Mouse (Mus musculus): ENCODE data around the gene Gm20388.
"Not testable (repeated sequence)": the region's sequence is repeated elsewhere in the genome, so short reads cannot be mapped to it uniquely, and the experiment has no call there.

The Gm20388 gene

DNA sequence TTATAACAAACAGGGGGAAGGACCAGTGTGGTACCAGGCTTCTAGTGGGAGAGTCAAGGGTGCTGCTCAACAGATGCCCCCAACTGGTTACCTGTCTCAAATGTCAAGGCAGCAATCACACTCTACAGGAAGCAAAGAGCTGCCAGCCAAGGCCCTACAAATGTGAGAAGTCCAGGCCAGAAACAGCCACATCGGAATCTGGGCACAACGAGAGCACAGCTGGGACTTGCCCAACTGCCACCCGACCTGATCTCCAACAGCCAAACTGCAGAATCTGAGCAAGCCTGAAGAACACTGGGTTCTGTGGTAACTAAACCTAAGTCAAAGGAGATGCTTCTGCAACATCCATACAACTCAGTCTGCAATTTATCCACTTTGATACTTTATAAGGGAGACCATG is 4015.0 kb downstream of the Gm20388 start:
- in situ Hi-C loops (cut with MboI), result no loop called here

GRCm38 (mm10) chr8:123929026-123929425 is 4018.4 kb downstream of the Gm20388 start:
- in situ Hi-C loops (cut with MboI), result no loop called here

- in situ Hi-C loops (cut with MboI), result no loop called here
These were observed 4038.5 kb downstream of the Gm20388 start, which contains the start of gene Nup133 for GRCm38 (mm10) chr8:123948942-123949685. Gene Nup133 (minus strand): TSS chr8:123949265.

GRCm38 (mm10) chr8:123949686-123949986 is 4039.0 kb downstream of the Gm20388 start:
- in situ Hi-C loops (cut with MboI), result no loop called here

GRCm38 (mm10) chr8:123950077-123950802 is 4039.6 kb downstream of the Gm20388 start:
- in situ Hi-C loops (cut with MboI), result no loop called here

- in situ Hi-C loops (cut with MboI), result no loop called here
These were observed 4043.0 kb downstream of the Gm20388 start for GRCm38 (mm10) chr8:123953686-123954085.

DNA sequence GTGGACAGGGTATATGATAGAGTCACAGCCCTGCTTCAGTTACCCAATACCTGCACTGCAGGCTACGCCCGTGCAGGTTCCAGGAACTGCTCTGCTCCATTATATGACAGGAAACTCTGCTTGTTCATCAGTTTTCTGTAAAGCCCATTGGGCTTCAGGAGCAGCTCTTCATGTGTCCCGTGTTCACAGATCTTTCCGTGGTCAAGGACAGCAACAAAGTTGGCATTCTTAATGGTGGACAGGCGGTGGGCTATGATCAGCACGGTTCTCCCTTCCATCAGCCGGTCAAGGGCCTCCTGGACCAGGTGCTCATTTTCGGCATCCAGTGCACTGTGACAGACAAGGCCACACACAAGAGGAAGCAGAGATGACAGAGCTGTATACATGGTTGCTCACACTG is 4043.6 kb downstream of the Gm20388 start:
- in situ Hi-C loops (cut with MboI), result no loop called here

GRCm38 (mm10) chr8:123958130-123958529 is 4047.5 kb downstream of the Gm20388 start:
- in situ Hi-C loops (cut with MboI), result no loop called here

DNA sequence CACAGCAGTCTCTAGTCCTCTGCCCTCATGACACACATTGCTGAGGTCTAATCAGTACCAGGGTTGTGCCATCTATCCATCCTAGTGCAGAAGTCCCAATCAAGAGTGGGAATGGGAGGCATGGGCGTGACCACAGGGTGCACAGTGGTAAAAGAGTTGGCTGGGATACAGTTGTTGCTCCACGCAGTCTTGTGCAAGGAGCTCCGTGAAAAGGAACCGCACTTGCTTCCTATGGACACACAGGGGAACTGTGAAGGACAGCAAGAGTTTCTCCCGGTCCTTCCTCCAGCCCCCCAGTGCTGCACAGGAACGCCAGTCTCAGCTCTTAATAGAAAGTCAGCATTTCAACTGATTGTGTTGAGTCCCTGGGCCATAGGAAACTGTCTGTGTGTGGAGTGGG is 4048.8 kb downstream of the Gm20388 start:
- in situ Hi-C loops (cut with MboI), result no loop called here

DNA sequence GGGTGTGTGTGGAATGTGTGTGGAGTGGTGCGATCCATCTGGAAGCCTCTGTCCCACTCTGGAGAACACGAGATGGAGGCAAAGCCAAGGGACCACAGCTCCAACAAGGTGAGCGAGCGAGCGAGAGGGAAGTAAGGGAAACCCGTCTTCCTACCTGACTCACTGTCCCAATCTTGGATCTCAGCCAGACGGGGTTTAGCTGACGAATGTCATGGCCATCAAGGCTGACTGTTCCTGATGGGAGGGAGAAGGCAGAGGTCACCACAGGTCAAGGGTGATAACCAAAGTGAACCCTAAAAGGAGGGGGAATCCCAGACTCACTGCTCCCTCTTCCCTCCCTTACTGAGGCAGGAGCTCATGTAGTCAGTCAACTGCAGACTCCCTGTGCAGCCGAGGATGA is 4049.4 kb downstream of the Gm20388 start:
- in situ Hi-C loops (cut with MboI), result no loop called here

GRCm38 (mm10) chr8:123960556-123960955 is 4049.9 kb downstream of the Gm20388 start:
- in situ Hi-C loops (cut with MboI), result not testable (repeated sequence)

- in situ Hi-C loops (cut with MboI), result no loop called here
These were observed 4050.7 kb downstream of the Gm20388 start for GRCm38 (mm10) chr8:123961371-123961770.

DNA sequence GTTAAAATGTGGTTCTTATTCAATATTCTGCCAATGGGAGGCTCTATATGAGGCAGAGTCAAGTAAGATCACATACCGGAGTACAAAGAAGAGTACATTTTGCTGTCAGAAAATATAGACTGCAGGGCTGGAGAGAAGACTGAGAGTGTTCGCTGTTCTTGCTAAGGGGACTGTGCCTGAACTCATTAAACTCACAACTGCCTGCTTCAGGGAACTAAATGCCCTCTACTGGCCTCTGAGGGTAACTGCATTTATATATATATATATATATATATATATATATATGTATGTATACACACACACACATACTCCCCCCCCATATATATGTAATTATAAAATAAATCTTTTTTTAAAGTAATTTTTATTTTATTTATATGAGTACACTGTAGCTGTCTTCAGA is 4056.3 kb downstream of the Gm20388 start:
- in situ Hi-C loops (cut with MboI), result no loop called here

DNA sequence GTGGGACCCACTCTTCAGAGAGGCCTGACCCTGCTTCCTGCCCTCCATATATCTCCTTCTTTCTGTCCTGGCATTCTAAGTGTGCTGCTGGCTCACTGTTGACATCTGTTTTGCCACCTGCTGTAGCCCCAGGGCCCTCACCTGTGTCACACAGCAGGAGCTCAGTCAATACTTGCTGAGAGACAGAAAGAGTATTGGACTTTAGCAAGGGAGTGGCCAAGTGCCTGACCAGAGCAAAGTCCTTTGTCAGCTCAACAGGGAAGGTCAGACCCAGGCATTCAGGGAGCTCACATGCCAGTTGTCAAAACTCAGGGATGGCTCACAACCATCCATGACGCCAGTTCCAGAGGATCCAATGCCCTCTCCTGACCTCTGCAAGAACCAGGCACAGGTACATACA is 4062.9 kb downstream of the Gm20388 start:
- in situ Hi-C loops (cut with MboI), result no loop called here

DNA sequence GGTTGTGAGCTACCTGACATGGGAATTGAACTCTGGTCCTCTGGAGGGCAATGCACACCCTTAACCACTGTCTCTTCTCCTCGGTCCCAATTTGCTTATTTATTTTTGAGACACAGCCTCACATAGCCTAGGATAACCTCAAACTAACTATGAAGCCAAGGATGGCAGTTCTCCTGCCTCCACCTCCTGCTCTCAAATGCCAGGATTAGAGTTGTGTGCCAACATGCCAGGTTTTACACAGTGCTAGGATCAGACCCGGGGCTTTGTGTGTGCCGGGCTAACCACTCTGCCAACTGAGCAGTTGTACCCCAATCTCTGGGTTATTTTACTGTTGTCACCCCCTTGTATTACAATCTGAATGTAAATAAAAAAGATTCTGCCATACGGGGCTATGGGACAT is 4066.9 kb downstream of the Gm20388 start:
- in situ Hi-C loops (cut with MboI), result no loop called here

- in situ Hi-C loops (cut with MboI), result no loop called here
These were observed 4067.7 kb downstream of the Gm20388 start for GRCm38 (mm10) chr8:123978166-123978838.

- in situ Hi-C loops (cut with MboI), result no loop called here
These were observed 4068.3 kb downstream of the Gm20388 start for GRCm38 (mm10) chr8:123978926-123979325.

GRCm38 (mm10) chr8:123980239-123980638 is 4069.6 kb downstream of the Gm20388 start:
- in situ Hi-C loops (cut with MboI), result no loop called here

DNA sequence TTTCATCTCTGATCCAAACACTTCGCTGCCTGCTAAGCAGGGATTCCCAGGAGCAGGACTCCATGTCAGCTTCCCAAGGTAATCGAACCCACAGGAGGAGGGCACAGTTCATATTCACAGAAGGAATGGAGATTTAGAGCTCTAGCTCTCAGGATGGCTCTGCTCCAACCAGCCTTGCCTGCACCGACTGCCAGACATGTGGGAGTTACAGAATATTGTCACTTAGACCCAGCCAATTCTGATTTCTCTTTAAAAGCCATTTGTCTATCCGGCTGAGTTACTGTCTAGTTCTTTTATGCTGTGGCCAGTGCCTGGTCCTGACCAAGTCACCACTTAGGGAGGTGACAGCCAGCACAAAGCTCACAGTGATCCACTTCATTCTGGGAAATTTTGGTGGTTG is 4071.0 kb downstream of the Gm20388 start:
- in situ Hi-C loops (cut with MboI), result no loop called here

- in situ Hi-C loops (cut with MboI), result no loop called here
These were observed 4071.7 kb downstream of the Gm20388 start for GRCm38 (mm10) chr8:123982291-123982793.

DNA sequence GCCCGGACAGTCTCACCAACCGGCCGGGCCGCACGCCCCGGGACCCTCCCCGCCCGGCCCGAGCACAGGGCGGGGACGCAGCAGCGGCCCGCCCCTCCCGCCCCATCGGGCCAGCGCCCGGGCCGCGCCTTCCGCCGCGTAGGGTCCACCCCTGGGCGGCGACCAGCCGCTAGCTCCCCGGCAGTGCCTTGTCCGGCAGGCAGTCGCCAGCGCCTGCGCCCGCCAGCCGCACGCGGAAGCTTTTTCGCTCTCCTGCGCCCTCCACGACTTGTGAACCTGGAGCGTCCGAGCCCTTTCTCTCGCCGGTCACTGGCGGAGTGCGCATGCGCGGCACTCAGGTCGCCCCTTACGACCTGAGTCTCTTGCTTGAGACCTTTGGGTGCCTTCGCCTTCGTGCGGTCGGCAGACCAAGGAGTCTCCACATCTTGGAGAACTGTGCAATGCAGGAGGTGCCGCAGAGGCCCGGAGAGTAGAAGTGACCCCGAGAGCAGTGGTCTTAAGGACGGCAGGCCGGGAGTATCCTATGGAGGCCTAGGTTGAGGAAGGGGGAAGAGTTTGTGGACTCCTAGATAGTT is 4072.3 kb downstream of the Gm20388 start, which contains the start of gene Abcb10:
TSS of gene Abcb10 (minus strand) at position 297 of the 575 bp plus-strand sequence.
- in situ Hi-C loops (cut with MboI), result no loop called here

- in situ Hi-C loops (cut with MboI), result no loop called here
These were observed 4078.0 kb downstream of the Gm20388 start for GRCm38 (mm10) chr8:123988605-123989038.
